Mouse (Mus musculus) embryo, embryonic 9.5 days (tissue): ENCODE results near the gene H2-Ab1.
A peak's percentile ranks its signal among the peaks of the same experiment; 100 is the strongest.
"Not testable (repeated sequence)": the region's sequence is repeated elsewhere in the genome, so short reads cannot be mapped to it uniquely, and the experiment has no call there.

Experiments
- DNase-seq: peaks from one replicate; pipeline ENCODE4 v3.0.0-alpha.2; 2017; ENCODE audit errors: extremely low spot score

H2-Ab1 gene

DNA sequence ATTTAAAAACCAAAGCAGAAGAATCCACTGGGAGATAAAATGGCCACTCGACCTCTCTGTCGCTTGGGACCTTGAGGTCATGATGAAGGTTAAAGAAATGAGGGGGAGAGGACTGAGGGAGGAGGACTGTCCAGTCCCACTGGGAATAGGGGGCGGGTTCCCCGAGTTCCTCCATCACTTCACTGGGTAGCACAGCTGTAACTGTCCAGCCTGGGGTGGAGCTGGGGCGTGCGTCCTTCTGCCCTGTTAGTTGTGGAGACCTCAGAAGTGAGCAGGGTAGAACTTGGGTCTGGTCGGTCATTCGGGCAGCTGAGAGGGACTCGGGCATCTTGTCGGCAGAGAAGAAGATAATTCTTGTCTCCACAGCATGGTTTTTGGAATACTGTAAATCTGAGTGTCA, 51.7 kb downstream of the H2-Ab1 start:
- peak; percentile 24 for DNase-seq

GRCm38 (mm10) chr17:34309683-34310385, 52.3 kb downstream of the H2-Ab1 start:
- peak; percentile 71 for DNase-seq

- DNase-seq = not testable (repeated sequence)
Measured at GRCm38 (mm10) chr17:34310526-34310925, 53.0 kb downstream of the H2-Ab1 start.

DNA sequence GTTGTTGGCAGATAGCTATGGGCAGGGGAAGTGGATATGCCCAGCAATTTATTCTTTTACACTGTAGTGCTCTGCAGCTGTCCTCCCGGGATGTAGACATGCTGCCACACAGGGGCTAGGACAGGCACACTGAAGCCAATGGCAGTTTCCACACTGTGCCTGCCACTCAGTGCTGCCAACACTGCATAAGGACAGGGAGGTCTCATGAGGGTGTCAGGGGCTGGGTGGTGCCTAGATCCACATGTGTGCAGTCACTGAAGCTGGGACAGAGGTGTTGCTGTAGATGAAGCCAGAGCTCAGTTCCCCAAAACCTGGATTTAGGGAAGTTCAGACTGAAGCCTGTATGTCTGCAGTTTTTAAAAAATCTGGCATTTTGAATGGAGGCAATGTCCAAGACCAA, 54.7 kb downstream of the H2-Ab1 start:
- no peak for DNase-seq

- peak; percentile 77 for DNase-seq
Measured at GRCm38 (mm10) chr17:34313393-34313792, 55.9 kb downstream of the H2-Ab1 start.

- no peak for DNase-seq
Measured at GRCm38 (mm10) chr17:34314286-34314685, 56.8 kb downstream of the H2-Ab1 start.

DNA sequence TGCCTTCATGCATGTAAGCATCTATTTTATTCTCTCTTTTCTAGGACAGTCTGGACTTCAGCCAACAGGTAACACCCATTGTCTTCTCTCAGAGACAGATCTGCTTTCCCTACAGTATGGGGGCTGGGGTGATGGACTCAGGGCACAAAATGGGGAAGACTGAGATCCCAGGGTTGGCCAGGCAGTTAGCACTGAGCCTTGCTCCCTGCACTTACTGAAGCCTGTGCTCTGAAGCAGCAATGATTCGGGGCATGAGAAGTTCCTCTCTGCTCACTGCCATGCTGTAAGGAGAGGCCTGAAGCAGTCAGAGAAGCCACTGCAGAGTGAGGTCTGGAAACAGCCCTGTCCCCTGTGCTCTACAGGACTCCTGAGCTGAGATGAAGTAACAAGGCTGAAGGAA, 58.0 kb downstream of the H2-Ab1 start:
- no peak for DNase-seq

- DNase-seq = no peak
Measured at GRCm38 (mm10) chr17:34316697-34317096, 59.2 kb downstream of the H2-Ab1 start.

DNA sequence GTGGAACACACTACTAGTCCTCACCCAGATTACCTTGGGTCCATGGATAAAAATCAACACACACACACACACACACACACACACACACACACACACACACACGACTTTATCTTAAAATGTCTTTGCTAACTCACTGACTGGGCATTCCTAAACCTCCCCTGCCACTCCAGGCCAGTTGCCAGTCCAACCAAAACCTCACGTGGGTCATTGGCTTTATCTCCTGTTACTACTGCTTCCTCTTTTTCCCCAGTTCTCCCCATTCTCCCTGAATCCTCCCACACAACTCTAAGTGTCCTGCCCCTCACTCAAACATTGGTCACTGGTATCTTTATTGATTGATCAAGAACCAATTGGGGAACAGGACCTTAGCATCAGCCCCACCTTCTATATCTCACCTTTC, 59.8 kb downstream of the H2-Ab1 start:
- DNase-seq = no peak
